Comparison of ENCODE assay signal across 8 mouse cellular contexts in genomic region chr10:13192731-13193351, GRCm38 (mm10). TPM values are rescaled to one million over a fixed set of nuclear protein-coding genes. Genes with fewer than 3 reads are reported as not detected.
DNase-seq lines count a peak whose midpoint lies in the region; ATAC-seq lines count a peak whose summit lies in the region.

Ltv1 (minus strand) TSS chr10:13193168.

- H3K4me1 ChIP-seq in heart, embryonic 14.5 days (ENCODE audit: control insufficient read depth in 2 of 2, insufficient read depth in 2 of 2, low read length in 2 of 2): peaks cover 0 to 5% of the 10 kb centered on the region in 2 experiments; a peak in 3 of 4 replicates
- peaks cover 12% of the 10 kb centered on the region for H3K4me1 ChIP-seq in liver, embryonic 13.5 days (replicated peaks)
- H3K4me1 ChIP-seq in stomach, embryonic 16.5 days (ENCODE audit: control insufficient read depth, insufficient read depth, low read length): peaks cover 15% of the 10 kb centered on the region

- H3K9me3 ChIP-seq in heart, embryonic 14.5 days (ENCODE audit: control insufficient read depth, low read length): no peaks in the 10 kb centered on the region
- no peaks in the 10 kb centered on the region for H3K9me3 ChIP-seq in liver, embryonic 13.5 days (replicated peaks)
- no peaks in the 10 kb centered on the region for H3K9me3 ChIP-seq in stomach, embryonic 16.5 days (replicated peaks; ENCODE audit: control insufficient read depth, low read length)

- WGBS in heart, embryonic 14.5 days: under 1% methylated on average over 43 of the region's 43 CpGs
- WGBS in liver, embryonic 13.5 days (ENCODE audit: insufficient replicate concordance): under 1% methylated on average over 43 of the region's 43 CpGs
- WGBS in stomach, embryonic 16.5 days: under 1% methylated on average over 43 of the region's 43 CpGs

- peak; percentile 98 for ATAC-seq in CD4-positive, CD25-positive, alpha-beta regulatory T cell, adult 4 months
- ATAC-seq in heart, embryonic 14.5 days (ENCODE audit: insufficient number of reproducible peaks, insufficient read depth, low FRiP score, low read depth): peak; percentile 99
- ATAC-seq in liver, embryonic 13.5 days (ENCODE audit: low read depth): peak; percentile 100
- peak; percentile 99 for ATAC-seq in stomach, embryonic 16.5 days (ENCODE audit: insufficient read depth, low FRiP score)

- peaks cover 35% of the 10 kb centered on the region for H3K36me3 ChIP-seq in heart, embryonic 14.5 days (ENCODE audit: control insufficient read depth, insufficient read depth, low read length)
- H3K36me3 ChIP-seq in liver, embryonic 13.5 days: peaks cover 33% of the 10 kb centered on the region
- peaks cover 2% of the 10 kb centered on the region; the same call in 1 of the 2 replicates for H3K36me3 ChIP-seq in stomach, embryonic 16.5 days (ENCODE audit: control insufficient read depth, insufficient read depth, low read length)

- peak within 1 kb of the TSS; percentile 81 for H3K4me2 ChIP-seq in heart, embryonic 14.5 days (ENCODE audit: low read length)
- peak within 1 kb of the TSS; percentile 73 for H3K4me2 ChIP-seq in liver, embryonic 13.5 days
- peak within 1 kb of the TSS; percentile 75 for H3K4me2 ChIP-seq in stomach, embryonic 16.5 days (ENCODE audit: low read depth, low read length)

- DNase-seq in c-Kit-negative CD71-positive TER-119-positive erythroid progenitor cells, embryonic 14.5 days (ENCODE audit: low read depth, low spot score): peak; percentile 82
- peak; percentile 84 for DNase-seq in fibroblast of lung, adult 2 months (ENCODE audit: low read depth)
- DNase-seq in kidney, postnatal 14 days: peak; percentile 97
- peak; percentile 93 for DNase-seq in liver, embryonic 13.5 days
- DNase-seq in neural tube, embryonic 10.5 days (ENCODE audit: extremely low spot score, low spot score): peak; percentile 91

- peak within 1 kb of the TSS; percentile 70 to 82 for H3K27ac ChIP-seq in heart, embryonic 14.5 days (replicated peaks in 1 of 2; ENCODE audit: control insufficient read depth in 1 of 2, insufficient read depth in 1 of 2, low read depth in 2 of 2, low read length in 2 of 2)
- H3K27ac ChIP-seq in liver, embryonic 13.5 days: peak within 1 kb of the TSS; percentile 89
- H3K27ac ChIP-seq in stomach, embryonic 16.5 days (ENCODE audit: low read length): peak within 1 kb of the TSS; percentile 98

- peak within 1 kb of the TSS; percentile 77 to 96 for H3K4me3 ChIP-seq in heart, embryonic 14.5 days (ENCODE audit: control insufficient read depth in 1 of 2, insufficient read depth in 1 of 2, low read depth in 1 of 2, low read length in 2 of 2)
- peak within 1 kb of the TSS; percentile 96 for H3K4me3 ChIP-seq in liver, embryonic 13.5 days (replicated peaks)
- peak within 1 kb of the TSS; percentile 97 for H3K4me3 ChIP-seq in stomach, embryonic 16.5 days (replicated peaks; ENCODE audit: low read length)

- H3K9ac ChIP-seq in heart, embryonic 14.5 days (ENCODE audit: low read length): peak within 1 kb of the TSS; percentile 91
- H3K9ac ChIP-seq in liver, embryonic 13.5 days: peak within 1 kb of the TSS; percentile 88
- H3K9ac ChIP-seq in stomach, embryonic 16.5 days (ENCODE audit: low read length): peak within 1 kb of the TSS; percentile 96

- H3K27me3 ChIP-seq in heart, embryonic 14.5 days (ENCODE audit: control insufficient read depth, insufficient read depth, low read length): no peaks in the 10 kb centered on the region
- no peaks in the 10 kb centered on the region for H3K27me3 ChIP-seq in liver, embryonic 13.5 days
- no peaks in the 10 kb centered on the region for H3K27me3 ChIP-seq in stomach, embryonic 16.5 days (ENCODE audit: control insufficient read depth, insufficient read depth, low read length)

RNA-seq across cellular contexts. Expression of gene Ltv1, which starts in this region (rescaled TPM):
- 10 to 100 TPM; 34.9 to 49.2 TPM for polyA plus RNA-seq in CD4-positive, CD25-positive, alpha-beta regulatory T cell, adult 4 months (2017; shearing (Covaris generic))
- polyA plus RNA-seq in heart, embryonic 14.5 days (2014; fragmentation: Nextera tagmentation; extraction: Ambion mirVana): 46.8 and 48.8 TPM in 2 replicates
- 54.5 and 57.5 TPM in 2 replicates for polyA plus RNA-seq in liver, embryonic 13.5 days (2015; fragmentation: Nextera tagmentation; extraction: Ambion mirVana)
- 76.3 and 77.5 TPM in 2 replicates for polyA plus RNA-seq in stomach, embryonic 16.5 days (2015; fragmentation: Nextera tagmentation; extraction: Ambion mirVana)

Comparison
In these comparisons a context has a peak if more than half of its experiments do, and no peak if none do; other contexts are left out.
1. Peak in every context shown above with its lines: DNase-seq, ATAC-seq, H3K4me3 ChIP-seq and H3K27ac ChIP-seq.